Mouse (Mus musculus) thymus, adult 2 months (tissue): ENCODE data around the gene Pfkfb3.

Experiments
- CTCF ChIP-seq: fragments of 200-500 bp; IDR thresholded peaks from 2 replicates; pipeline ENCODE4 v1.5.1; 2012; ENCODE audit warnings: mild to moderate bottlenecking, control low read depth, low read length, moderate library complexity, borderline replicate concordance; ENCODE audit not compliant: control insufficient read depth, poor library complexity, insufficient read depth; ENCODE audit errors: extremely low read depth
- POLR2A ChIP-seq: fragments of 200-500 bp; IDR thresholded peaks from 2 replicates; pipeline ENCODE4 v1.6.1; 2012; ENCODE audit warnings: mild to moderate bottlenecking, low read length, control low read depth, moderate library complexity; ENCODE audit not compliant: control insufficient read depth, poor library complexity, insufficient read depth; ENCODE audit errors: extremely low read depth

DNA sequence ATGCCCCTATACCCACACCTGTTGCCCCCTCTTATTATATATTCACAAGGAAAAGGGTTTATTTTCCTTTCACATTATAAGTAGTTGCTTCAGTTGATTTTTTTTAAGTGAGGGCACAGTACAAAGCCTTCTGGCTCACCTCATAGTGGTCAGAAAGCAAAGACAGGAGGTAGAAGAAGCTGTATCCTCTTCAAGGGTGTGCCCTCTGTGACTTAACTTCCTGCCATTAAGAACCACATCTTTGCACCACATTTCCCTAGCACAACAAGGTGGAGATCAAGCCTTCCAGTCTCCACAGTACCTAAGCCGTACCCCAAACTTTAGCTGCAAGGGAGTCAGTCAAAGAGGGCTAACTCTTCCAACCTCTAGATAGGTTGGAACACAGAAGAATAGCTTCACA lies 11.8 kb downstream of the Pfkfb3 start:
- no peak for TF ChIP-seq CTCF
- TF ChIP-seq POLR2A, result no peak
